Mouse (Mus musculus) testis, postnatal 14 days (tissue): ENCODE results near the gene Gramd1b.

Experiments used
- DNase-seq: peaks from one replicate; pipeline ENCODE4 v3.0.0; 2021; ENCODE audit warnings: low spot score

Gramd1b gene

DNA sequence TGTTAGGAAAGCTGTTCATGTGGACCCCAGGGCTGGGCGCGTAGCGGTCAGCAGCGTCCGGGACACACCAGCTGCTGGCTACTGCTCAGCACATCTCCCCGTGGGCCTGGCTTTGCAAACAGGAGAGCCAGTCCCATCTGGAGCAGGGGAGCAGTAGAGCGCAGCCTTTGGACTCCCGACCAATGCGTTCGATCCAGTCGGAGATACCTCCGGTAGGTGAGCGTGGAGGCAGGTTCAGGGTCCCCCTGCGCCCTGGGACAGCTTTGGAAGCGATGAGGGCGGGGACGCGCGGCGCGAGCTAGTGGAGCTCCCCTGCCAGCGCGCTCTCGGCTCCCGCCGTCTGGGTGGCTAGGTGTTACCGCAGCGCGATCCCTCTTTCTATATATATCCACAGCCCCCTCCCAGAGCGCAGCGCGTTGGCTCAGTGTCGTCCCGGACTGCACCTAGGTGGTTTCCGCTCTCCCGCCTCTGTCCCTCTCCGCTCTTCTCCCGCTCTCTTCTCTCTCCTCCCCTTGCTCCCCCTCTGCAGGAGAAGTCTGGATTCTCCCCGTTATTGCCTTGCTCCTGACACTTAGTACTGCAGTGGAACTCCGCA lies at the start of gene Gramd1b:
Gene Gramd1b (minus strand): TSS at position 357 of the 595 bp plus-strand sequence.
- peak; percentile 6 for DNase-seq

DNA sequence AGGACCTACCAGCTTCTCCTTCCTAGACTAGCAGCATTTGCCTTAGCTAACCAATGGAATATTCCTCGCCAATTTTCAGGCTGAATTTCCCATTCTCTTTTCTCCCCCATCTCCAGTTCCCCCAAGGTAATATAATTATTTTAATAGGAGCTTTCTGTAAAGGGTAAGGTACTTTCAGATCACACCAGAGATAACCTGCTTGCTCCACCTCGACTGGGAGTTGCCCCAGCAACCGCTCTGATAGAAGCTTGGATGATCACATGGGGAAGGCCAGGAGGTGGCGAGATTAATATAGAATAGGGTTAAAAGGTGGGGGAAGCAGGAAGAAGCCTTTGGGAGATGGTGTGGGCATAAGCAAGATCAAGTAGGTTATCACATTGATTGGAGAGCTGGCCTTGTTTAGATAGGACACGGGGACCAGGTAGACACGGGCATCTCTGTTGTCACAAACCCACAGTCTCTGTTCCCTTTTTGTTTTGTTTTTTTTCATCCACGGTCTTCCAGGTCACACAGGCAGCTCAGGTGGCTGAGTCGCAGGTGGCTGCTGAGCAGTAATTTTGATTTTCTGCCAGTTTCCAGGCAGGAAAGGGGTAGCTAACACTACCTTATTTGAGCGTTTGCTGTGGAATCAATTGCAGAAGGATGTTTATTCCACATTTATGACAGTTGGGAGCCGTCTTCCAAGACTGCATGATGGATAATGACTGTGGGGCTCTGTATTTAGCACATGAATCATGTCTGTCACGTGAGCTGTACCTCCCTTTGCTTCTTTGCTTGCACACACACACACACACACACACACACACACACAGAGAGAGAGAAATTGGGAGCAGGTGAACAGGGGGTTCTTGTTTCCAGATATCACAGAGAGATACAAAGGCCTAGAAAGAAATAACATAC lies 47.8 kb upstream of the Gramd1b start:
- no peak for DNase-seq

DNA sequence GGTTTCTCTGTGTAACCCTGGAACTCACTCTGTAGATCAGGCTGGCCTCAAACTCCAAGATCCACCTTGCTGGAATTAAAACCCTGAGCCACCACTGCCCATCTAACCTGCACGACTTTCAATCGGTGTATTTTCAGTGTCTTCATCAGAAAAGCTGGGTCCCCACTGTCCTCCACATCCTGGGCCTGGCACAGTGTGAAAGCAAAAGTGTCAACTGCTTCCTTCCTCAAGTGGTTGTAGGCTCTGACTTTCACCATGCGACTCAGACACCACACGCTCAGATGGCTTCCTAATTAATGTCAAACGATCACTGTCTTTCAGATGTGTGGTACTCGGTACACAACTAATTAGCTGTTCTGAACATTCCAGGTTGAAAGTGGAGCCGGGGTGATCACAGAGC lies 45.9 kb upstream of the Gramd1b start:
- no peak for DNase-seq

DNA sequence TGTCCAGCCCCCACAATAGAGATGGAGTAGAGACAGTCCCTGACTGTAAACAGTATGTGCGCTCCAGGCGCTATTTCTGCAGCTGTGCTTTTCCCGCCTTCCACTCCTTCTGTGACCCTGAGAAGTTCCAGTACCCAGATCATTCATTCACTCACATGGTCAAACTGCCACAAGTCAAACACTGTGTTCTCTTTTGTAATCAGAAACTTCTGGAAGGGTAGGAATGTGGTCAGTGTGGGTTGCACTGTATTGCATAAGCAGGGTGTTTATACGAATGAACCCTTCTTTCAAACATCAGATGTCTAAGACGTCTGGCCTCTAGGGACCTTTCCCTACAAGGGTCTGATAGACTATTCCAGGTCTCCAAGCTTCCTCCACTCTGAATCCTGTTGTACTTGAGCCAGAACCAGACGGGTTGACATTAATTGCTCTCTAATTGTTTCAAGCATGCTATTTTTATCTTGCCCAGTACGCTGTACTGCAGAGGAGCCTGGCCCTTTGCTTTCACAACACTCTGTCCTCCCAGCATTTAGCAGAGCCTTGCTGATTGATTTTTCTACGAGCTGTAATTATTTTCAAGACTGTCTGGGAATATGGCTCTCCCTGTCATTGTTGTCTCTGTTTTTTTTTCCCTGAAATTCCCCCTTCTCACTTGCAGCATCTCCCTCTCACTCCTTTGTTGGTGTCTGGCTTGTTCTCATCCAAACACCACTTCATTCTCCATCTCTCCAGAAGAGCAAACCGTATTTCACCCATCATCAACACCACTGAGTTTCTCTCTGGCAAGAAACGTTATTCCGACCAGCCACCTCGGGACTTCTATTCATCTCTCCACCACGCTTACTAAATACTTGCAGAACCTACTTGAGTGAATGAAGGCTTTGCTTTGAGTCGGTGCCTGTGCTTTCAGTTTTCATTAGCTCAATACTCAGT lies 44.1 kb upstream of the Gramd1b start:
- DNase-seq, result peak; percentile 27

DNA sequence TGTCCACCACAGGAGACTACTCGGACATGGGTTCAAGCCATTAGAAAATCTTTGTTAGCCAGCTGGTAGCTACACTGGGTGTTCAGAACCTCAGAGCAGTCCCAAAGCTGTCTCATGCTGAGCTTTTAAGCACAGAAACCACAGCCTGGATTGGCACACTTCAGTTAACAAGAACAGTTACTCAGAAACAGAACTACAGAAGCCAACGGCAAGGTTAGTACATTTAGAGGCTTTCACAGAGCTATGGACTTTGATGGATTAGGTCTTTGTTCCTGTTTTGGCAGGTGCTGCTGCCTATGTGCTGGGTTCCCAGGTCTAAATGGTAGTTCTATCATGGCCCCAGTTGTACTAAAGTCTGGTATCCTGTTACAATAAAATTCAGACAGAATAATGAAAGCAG lies 40.1 kb upstream of the Gramd1b start:
- DNase-seq, result no peak

DNA sequence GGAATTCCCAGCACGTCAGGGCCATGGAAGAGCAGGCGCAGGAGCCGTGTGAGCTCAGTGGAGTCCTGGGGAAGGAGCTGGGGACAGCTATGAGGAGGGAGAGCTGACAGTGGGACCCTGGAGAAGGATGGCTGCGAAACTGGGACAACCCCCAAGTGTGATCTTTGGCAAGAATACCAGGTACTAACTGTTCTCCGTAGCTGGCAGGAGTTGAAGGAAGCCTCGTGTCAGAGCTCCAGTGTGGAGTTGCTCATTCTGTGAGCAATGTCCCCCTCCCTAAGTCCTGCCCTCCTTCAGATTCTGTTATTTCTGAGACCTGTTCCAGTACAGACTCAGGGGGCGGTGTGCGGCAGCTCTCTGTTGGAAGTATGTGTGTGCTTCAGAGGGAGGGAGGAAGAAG lies 36.9 kb upstream of the Gramd1b start:
- DNase-seq, result peak; percentile 81

DNA sequence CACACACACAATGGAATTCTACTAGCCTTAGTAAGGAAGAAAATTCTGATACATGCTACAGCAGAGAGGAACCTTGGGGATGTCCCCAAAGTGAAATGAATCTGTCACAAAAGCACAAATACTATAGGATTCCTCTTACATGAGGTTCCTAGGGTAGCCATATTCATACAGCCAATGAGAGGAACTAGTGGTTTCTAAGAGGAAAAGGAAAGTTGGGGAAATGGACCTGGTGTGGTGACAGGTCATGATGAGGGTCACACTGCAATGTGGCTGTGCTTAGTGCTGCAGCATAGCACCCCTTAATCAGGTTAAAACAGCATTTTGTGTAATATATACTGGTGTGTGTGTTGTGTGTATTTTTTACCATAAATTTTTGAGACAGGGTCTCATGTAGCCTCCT lies 32.6 kb upstream of the Gramd1b start:
- DNase-seq, result no peak

DNA sequence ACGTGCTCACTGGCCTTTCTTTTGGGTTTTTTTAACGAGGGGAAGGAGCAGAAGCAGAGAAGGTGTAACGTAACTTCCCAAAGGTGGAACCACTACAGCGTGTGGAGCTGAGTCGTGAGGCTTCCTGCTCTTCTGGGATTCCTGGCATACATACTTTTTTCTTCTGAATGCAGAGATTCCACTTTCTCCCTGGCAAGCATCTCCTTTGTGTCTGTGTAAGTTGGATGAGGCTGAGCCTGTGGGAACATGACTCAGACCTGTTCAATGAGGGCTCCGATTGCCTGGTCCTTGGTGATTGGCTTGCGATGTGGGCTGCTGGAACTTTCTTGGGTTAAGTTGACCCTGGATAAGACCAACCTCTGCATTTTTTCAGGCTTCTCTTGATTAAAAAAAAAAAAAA lies 28.5 kb upstream of the Gramd1b start:
- no peak for DNase-seq

DNA sequence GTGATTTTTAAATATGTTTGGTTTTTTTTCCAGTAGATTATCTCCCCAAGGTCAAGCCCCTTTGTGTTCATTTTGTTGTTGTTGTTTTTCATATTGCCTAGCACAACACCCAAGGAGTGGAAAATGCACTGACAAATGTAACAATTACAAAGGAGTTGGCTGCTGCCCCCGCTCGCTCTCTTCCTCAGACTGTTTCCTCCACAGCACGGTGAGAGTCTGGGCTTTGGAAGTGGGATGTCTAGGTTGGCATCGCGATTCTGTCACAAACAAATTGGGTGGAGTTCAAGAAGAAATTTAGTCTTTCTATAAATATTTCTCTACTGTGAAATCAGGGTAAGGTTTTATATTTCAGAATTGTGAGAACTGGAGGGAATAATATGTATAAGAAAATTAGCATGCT lies 26.6 kb upstream of the Gramd1b start:
- DNase-seq, result no peak

DNA sequence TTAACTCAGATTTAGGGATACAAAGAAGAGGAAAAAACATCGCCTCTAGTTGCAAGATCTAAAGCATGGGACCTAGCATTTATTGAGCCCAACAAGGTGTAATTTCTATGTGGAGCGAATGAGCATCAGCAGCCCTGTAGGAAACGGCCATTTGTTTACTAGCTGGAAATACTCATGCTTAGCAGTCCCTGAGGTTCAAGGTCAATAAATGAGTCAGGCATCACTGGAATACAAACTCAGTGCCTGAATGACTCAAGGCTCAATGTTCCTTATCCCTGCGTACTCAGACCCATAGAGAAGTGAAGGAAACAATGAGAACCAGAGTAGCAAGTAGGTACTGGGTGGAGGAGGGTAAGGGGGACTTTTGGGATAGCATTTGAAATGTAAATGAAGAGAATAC lies 25.2 kb upstream of the Gramd1b start:
- no peak for DNase-seq

DNA sequence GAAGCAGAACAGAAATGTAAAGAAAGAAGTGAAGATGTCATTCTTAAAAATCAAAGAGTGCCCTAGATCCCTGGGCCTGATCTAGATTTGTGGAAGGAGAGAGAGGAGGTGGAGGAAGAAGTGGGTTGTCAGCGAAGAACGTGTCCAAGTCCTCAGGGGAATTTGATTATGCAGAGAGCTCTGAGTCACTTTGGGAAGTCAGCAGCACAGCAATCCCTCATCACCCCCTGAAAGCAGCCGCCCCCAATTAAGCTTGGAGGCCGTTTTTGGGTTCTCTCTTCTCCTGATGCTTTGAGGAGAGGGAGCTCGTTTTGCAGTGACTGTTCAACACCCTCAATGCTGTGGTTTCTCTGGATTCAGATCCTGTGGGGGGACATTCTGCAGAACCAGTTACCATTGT lies 24.1 kb upstream of the Gramd1b start:
- no peak for DNase-seq

DNA sequence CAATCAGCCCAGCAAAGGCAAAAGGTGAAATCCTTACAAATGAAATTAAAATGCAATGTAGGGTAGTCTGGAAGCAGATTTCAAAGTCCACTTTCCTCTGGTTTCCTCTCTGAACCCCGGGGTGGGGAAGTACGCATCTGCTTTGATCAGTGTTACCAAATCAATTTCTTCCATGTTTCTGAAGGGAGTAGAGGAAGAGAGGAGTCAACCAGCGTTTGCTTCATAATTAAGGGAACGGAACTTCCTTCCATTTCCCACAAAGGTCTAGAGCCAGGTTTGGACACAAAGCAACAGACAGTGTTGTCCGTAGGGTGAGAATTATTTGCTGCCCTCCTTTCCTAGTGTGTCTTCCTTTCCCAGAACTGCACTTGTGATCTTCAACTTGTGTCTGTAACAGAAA lies 16.7 kb upstream of the Gramd1b start:
- DNase-seq, result no peak

DNA sequence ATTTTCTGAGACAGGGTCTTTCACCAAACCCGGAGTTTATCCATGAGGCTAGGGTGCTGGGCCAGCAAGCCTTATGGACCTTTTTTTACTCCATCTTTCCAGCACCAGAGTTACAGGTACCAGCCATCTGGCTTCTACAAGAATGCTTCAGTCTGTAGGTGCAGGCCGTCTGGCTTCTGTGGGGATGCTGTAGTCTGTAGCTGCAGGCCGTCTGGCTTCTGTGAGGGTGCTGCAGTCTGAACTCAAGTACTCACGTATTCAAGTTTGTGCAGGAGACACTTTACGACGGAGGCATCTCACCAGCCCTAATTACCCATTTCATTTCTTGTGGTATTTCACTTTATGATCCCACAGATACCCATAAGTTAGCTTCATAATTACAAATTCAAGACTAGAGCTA lies 14.0 kb upstream of the Gramd1b start:
- no peak for DNase-seq

DNA sequence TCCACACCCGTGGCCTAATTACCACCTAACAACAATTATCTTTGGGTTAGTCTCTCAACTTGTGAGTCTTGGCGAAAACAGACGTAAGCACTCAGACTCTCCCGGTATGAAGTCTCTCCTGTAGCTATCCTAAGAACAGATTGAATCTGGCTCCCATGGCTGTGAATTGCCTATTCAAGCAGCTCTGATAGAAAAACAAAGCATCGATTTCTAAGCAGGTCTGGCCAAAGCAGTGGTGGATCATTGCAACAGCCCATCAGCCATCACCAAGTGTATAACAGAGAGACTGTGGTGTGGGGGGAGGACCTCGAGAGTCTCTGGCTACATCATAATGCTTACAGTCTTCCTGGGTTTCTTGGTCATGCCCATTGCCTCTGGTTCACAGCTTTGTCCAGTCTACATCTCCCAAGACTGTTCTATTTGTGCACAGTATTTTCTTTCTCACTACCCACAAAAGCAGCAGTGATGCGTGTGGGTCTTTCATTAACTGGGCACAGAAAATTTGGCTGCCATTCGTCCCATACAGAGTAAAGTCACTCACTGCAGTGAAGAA lies 8.5 kb upstream of the Gramd1b start:
- no peak for DNase-seq

DNA sequence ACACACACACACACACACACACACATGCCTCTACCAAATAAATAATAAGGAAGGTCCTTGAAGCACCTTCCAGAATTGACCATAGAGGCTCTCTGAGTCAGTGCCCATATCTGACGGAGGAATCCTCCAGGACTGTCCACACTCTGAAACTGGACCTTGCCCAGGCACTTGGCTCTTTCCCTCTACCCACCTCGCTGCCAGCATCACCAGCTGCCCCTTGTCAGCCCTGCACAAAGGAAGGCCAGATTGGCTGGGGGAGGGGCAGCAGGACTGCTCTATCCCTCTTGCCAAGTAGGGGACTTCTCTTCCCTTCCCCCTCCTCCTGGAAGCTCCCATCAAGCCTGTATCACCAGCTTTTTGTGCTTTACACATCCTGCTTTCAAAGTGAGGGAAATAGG lies 6.5 kb upstream of the Gramd1b start:
- peak; percentile 12 for DNase-seq

DNA sequence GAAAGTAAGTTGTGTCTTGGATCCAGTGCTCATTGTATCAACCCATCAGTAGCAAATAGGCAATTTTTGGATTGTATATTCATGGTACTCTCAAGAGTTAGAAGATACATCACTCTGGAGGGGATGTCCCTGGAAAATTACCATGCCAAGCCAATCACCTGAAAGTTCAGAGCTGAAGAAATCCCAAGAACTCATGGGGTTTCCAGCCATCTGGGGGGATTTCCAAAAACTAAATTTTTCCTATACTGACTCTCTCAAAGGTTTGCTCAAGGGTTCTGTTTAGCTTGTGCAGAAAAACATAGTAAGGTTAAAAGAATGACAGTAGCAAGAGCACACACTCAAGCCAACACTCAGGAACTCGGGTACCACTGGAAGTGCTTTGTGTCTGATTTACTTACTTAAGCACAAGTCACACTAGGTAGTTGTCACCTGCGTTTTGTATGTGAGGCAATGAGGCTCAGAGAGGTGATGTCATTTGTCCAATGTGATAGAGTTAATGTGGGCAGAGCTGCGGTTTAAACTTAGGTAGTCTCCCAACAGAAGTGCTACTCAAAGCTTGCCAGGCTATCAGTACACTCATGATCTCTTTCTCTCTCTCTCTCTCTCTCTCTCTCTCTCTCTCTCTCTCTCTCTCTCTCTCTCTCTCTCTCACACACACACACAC lies 6.0 kb upstream of the Gramd1b start:
- no peak for DNase-seq

DNA sequence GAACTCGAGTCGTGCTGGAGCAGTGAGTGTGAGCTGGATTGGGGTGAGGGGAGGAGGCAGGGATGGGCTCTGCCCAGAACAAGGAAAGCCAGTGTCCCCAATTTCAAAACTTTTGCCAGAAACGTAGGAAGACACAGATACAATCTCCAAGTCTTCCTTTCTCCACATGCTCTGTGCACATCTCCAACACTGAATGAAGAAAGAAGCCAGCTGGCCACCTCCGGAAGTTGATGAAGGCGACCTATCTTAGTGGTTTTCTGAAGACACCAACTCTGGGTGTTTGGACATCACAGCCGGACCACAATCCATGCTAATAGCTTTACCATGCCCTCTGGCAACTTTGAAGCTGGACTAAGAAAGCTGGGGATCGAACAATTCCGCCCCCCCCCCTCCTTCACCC lies 647 bp downstream of the Gramd1b start:
- DNase-seq, result no peak

DNA sequence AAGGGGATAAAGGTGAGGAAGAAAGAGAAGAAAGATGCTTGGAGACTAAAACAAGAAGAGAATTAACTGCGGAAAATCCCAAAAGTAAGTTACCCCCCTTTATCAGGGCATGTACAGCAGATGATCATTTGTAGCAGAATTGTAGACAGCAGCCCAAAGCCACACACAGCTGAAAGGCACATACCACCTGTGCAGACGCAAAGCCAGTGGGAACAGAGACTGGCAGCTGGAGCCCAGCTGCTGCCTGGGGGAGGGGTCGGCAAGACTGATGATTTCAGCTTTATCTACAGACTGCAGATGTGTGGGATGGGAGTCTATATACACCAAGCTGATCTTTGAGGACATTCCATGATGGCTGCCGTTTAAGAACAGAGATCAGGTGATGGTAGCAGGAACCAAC lies 2.5 kb downstream of the Gramd1b start:
- no peak for DNase-seq

DNA sequence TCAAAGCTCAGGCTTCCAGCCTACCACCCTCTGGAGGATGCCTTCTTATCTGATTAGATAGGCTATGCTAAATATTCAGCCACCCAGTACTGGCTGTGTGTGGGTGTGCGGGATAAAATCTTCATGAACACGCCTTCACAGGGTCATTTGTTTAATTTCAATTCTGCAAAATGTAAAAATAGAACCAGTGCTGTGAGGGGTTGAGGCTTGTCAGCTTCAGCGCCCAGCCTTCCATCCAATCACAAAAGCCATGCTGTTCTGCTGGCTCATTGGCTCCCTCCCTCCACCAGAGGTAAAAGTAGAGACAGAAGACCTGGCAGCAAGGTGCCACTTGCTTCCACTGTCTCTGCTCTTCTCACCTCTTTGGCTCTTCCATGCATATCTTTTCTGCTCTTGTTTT lies 4.3 kb downstream of the Gramd1b start:
- no peak for DNase-seq

DNA sequence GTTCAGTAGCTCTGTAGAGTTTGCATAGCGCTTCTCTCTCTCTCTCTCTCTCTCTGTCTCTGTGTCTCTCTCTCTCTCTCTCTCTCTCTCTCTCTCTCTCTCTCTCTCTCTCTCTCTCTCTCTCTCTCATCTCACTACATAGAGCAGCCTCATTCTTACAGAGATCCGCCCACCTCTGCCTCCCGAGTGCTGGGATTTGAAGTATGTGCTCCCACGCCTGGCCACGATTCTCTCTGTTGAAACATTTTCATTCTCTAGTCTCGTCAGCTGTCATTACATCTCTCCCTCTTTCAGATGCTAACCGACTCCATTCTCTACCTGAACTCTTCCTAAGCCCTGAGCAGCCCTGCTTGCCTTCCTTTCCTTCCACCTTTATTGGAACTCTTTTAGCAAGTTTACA lies 9.0 kb downstream of the Gramd1b start:
- no peak for DNase-seq

DNA sequence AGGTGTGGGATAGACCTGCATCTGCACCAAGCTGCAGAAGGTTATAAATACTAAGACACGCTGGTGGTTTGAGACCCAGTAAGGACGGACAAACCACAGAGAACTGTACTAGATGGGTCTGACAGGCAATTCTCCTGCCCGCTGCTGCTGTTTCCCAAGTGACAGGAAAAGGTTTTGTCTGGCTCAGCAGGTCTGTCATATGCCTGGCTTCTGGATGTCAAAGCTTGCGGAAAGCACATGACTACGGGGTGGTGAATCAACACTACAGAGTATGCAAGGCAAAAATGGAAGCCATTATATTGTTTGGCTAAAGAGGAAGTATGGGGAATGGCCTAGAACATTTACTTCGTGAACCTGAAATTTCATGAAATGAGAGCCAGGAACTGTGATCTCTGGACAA lies 10.1 kb downstream of the Gramd1b start:
- no peak for DNase-seq

DNA sequence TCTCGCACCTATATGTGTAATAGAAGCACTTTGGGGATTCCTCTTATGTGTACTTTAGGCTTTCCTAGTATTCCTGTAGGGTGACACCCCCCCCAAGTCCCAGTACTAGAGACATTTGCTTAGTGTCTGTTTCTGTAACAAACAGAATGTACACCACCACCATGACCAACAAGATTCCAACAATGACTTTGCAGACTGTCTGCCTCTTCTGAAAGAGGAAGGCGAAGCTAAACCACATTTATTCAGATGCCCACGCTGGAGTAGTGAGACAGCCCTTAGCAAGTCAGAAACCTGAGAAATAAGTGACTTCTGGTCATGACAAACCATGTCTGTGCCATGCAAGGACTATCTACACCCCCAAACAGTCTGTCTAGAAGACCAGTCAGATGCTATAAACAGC lies 11.9 kb downstream of the Gramd1b start:
- no peak for DNase-seq
